Mouse (Mus musculus) frontal cortex, postnatal 14 days (tissue): ENCODE measurements around the gene Rad51b.

Experiments
- DNase-seq, 2 experiments: peaks; one replicate each; pipeline ENCODE4 v3.0.0; 2022; ENCODE audit warnings: low spot score in 2 of 2

The Rad51b gene

DNA sequence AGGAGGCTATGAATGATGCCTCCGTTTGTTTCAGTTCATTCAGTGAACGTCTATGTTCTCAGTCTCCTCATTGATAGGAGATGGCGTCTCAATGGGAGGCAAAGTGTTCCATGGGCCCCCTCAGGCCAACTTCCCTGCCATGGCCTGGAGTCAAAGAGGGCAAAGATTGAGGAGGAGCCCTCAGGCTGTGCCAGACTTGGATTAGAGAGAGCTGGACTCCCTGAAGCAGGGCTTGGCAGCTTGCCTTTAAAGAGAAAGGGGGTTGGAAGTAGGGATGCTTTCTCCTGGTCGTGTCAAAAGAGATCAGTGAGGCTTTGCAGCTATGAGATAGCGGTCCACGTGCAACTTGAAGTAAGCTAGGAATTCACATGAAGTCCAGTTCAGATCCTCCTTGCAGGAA is 469.0 kb downstream of the Rad51b start:
- DNase-seq: no peak

GRCm38 (mm10) chr12:79768741-79769322 is 471.8 kb downstream of the Rad51b start:
- DNase-seq: no peak

- DNase-seq: no peak
Observed at GRCm38 (mm10) chr12:79769763-79770162, 472.7 kb downstream of the Rad51b start.

DNA sequence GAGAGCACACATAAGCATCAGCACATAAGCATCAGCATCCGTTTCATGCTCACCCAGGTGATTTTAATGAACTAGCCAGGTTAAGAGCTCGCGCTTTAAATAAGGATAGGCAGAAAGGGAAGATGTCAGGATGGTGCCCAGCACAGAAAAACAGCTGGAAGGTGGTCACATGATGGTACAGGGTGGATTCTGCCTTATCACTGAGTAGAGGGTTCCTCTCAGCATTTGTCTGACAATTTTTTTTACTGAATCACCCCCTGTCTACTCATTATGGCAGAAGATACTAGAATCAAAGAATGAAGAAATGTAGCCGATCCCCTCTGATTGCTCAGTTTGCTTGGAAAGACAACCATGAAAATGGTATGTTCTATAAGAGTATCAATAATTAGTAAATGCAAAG is 474.1 kb downstream of the Rad51b start:
- no peak for DNase-seq

DNA sequence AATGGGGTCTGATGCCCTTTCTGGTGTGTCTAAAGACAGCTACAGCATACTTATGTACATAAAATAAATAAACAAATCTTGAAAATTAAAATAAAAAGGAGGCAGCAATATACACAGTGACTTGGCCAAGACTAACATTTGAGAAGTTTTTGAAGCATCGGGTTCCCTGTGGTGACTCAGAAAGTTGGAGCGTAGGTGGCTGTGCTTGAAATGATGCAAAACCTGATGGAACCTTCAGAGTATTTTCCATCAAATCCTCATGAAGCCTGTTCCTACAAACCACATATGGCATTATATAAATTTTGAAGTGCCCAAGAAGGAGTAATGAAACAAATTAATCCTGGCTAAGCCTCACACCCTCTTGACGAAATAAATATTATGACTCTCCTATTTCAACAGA is 474.7 kb downstream of the Rad51b start:
- no peak for DNase-seq

DNA sequence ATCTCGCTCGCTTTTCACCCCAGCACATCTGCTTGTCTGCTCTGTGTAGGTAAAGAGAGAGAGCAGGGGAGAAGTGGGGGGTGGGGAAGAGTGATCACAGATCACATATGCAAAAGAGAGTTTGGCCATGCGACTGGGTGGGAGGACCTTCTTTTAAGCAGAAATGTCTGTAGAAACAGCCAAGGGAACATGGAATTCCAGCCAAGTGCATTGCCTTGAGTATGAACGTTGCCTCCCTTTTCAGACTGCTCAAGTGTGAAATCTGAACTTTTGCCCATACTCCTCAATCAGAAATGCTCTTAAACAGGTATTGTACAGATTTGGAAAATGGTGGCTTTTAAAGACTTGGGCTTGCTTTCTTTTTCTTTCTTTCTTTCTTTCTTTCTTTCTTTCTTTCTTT is 476.2 kb downstream of the Rad51b start:
- no peak for DNase-seq

- no peak for DNase-seq
Observed at GRCm38 (mm10) chr12:79774571-79774970, 477.5 kb downstream of the Rad51b start.

DNA sequence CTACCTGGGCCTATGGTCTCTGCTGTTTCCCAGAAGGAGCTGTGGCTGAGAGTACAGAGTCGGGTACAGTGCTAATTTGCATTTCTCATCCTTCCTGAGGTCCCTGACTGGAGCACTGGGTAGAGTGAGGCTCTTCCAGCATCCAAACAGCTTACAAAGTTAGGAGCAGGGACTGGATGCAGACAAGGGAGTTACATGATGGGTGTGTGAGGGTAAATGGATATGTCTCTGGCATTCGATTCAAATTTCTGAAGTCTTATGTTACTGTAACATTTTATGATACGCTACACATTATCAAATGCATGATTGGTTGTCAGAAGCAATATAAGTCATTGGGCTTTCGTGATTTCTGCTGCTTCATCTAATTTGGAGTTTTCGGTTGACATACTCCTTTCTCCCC is 479.7 kb downstream of the Rad51b start:
- DNase-seq: no peak

DNA sequence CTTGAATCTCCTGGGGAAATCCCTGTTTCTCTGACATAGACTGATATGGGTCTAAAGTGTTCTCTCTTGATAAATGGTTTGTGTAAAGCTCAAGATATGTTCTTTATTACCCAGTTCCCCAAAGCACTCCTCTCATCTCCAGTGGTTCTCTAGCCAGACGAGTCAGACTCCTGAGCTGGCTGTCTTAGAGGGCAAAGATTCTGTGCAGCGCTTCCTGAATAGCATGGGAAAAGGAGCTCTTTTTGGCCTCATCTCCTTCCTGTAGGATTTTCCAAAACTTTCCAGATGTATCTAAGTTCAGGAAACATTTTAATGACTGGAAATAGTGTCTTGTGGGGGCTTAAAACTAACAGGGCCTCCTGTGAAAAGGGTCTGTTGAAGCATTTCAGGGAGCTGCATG is 483.7 kb downstream of the Rad51b start:
- no peak for DNase-seq

- no peak for DNase-seq
Observed at GRCm38 (mm10) chr12:79781788-79782187, 484.7 kb downstream of the Rad51b start.

DNA sequence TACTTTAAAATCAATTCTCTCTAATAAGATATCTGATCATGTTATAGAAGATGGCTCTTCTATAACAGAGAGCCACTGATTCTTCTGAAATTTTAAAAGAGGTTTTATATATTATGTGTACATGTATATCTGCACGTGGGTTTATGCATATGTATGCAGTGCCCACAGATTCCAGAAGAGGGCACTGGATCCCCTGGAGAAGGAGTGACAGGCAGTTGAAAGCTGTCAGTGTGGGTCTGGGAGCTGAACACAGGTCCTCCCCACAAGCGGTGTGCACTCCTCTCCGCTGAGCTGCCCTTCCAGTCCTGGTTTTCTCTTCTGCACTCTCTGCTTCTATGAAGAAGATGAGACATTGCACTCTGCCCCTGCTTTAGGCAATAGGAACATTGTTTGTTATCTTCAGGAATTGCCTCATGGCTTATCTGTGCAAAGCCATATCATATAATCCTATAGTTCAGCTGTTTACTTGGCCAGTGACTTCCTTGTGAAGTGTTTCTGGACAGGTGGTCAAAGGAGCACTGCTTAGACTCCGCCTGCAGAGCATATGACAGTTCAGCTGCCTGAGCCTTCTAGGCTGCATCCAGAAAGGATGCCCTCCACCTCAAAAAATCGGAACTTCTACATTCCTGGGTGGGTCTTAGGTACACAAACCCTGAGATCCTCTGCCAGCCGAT is 485.5 kb downstream of the Rad51b start:
- DNase-seq: no peak

GRCm38 (mm10) chr12:79784159-79784558 is 487.1 kb downstream of the Rad51b start:
- DNase-seq: no peak

DNA sequence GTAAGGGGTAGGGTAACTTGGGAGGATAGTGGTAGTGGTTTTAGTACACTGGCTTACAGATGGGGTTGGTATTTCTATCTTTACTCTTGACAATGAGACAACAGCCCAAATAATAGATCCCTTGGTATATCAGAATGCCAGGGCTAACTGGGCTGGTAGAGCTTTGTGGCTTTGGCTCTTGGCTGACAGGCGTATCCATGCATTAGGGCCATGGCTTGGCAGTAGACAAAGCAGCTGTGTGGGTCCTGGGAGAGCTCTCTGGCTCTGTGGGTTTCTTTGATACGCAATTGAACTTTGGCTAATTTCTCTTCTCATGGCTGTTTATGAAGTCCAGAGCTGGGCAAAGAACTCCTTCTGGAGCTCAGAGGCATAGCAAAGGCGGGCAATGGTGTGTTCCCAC is 488.6 kb downstream of the Rad51b start:
- DNase-seq: no peak

- no peak for DNase-seq
Observed at GRCm38 (mm10) chr12:79787538-79787937, 490.5 kb downstream of the Rad51b start.

DNA sequence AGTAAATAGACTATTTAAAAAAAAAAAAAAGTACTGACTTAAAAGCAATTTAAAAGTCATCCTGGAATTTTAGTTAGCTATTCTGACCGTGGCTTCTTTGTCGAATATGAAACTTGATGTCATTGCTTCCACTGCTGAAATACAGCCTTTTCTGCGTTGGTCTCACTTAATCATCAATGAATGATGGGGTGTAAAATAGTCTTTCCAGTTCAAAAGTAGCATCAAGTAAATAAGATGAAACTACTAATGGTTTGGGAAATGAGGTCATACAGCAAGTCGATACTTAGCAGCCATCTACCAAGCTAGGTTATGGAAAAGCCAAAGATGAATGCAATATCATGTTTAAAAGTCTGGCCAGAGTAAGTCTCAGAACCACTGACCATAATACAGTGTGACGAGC is 491.3 kb downstream of the Rad51b start:
- DNase-seq: no peak

DNA sequence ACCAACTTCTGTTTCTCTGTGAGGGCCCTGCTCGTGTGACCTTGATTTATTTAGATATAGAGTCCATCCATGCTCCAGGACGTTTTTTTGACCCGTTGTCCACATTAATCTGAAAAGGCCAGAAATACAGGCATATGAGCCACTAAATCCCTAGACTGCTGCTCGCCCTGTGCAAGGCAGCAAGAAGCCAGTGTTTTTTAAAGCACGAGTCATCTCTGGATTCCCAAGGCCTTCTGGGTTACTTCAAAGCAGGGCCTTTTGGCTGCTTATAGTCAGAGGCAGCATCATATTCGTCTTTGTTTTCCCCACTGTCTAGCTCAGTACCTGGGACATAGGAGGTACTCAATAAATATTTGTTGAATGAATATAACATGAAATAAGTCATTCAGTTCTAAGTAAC is 492.4 kb downstream of the Rad51b start:
- no peak for DNase-seq

GRCm38 (mm10) chr12:79793382-79793781 is 496.3 kb downstream of the Rad51b start:
- no peak for DNase-seq

- no peak for DNase-seq
Observed at GRCm38 (mm10) chr12:79794802-79795201, 497.7 kb downstream of the Rad51b start.

GRCm38 (mm10) chr12:79796260-79796659 is 499.2 kb downstream of the Rad51b start:
- no peak for DNase-seq

GRCm38 (mm10) chr12:79796823-79797821 is 500.0 kb downstream of the Rad51b start:
- DNase-seq: no peak

DNA sequence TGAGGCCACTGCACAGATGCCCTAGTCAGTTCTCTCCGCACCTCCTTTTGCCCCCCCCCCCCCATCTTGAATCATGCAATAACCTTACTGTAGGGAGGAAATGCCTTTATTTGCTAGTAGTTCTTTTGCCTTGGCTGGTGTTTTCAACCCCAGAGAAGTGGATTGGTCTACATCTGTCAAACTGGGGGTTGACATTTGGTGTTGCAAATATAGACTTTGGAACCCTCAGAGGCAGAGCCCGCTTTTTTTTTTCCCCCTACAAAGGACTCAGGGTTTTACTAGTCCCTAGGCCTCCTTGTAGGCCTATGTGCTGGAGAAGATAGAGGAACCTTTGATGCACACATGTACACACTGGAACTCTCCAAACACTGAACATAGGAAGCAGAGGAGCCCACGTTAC is 501.4 kb downstream of the Rad51b start:
- DNase-seq: no peak

DNA sequence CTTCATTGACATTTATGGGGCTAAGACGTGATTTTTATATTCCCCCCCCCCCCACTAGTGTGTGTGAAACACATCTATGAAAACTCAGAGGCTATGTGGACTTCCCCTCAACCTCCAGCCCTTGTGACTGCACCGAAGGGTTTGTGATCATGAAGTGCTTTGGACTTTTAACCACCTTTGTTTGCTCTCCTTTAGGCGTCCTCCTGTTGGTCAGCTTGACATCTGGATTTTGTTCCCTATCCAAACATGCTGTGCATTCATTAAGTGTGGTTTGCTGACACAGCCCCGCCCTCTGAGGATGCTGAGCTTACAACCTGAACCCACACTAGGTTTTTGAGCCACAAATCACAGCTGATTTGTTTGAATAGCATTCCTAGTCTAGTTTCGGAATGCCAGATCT is 502.3 kb downstream of the Rad51b start:
- DNase-seq: no peak

DNA sequence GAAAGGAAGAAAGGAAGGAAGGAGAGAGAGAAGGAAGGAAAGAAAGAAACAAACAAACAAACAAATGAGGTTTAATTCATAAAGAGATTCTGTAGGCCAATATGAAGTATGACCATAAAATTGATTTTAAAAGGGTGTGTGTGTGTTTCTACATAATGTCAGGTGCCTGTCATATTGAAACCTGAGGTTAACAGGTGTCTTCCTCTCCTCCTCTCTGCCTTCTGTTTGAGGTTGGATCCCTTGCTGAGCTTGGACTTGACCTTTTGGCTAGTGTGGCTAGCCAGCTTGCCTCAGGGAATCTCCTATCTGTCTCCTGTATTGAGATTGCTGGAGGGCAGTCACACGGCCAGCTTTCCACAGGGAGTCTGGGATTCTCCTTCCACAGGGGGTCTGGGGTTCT is 506.6 kb downstream of the Rad51b start:
- no peak for DNase-seq
